Mouse (Mus musculus) embryonic facial prominence, embryonic 10.5 days (tissue): ENCODE data around the gene Ikzf3. TPM values are rescaled to one million over a fixed set of nuclear protein-coding genes. Genes with fewer than 3 reads are reported as not detected.

Experiments
- DNase-seq: peaks from one replicate; pipeline ENCODE4 v3.0.0-alpha.2; 2017; ENCODE audit warnings: low spot score
- H3K27ac ChIP-seq: fragments of 300-500 bp; sonication (generic); replicated peaks from 2 replicates; pipeline ENCODE4 v1.5.1; 2016; ENCODE audit warnings: mild to moderate bottlenecking
- H3K27me3 ChIP-seq: fragments of 300-500 bp; sonication (generic); replicated peaks from 2 replicates; pipeline ENCODE4 v1.6.1; 2016; ENCODE audit warnings: low read depth, mild to moderate bottlenecking; ENCODE audit not compliant: poor library complexity, severe bottlenecking
- H3K36me3 ChIP-seq: fragments of 300-500 bp; sonication (generic); replicated peaks from 2 replicates; pipeline ENCODE4 v1.6.1; 2016; ENCODE audit warnings: mild to moderate bottlenecking, moderate library complexity
- H3K4me1 ChIP-seq: fragments of 300-500 bp; sonication (generic); 2 replicates; pipeline ENCODE4 v1.6.1; 2016
- H3K4me3 ChIP-seq: fragments of 300-500 bp; sonication (generic); 2 replicates; pipeline ENCODE4 v1.5.1; 2016; ENCODE audit warnings: mild to moderate bottlenecking, moderate library complexity
- H3K9me3 ChIP-seq: fragments of 300-500 bp; sonication (generic); 2 replicates; pipeline ENCODE4 v1.6.1; 2016; ENCODE audit warnings: mild to moderate bottlenecking
- WGBS: fragments of 180-500 bp; shearing (Covaris S2); methylation state at CpG from one replicate; pipeline ENCODE4 v1.1.7; 2016; 5-methylcytosine and 5-hydroxymethylcytosine counted together
- polyA plus RNA-seq: library from polyadenylated mRNA; unstranded; fragments of >200 nt; fragmentation: Nextera tagmentation; extraction: Ambion mirVana; gene quantifications from 2 replicates; pipeline ENCODE4 v1.2.1, GENCODE M21; 2016

Gene Ikzf3
- polyA plus RNA-seq, 1 experiment from 2014 or later, result 0.05 TPM

DNA sequence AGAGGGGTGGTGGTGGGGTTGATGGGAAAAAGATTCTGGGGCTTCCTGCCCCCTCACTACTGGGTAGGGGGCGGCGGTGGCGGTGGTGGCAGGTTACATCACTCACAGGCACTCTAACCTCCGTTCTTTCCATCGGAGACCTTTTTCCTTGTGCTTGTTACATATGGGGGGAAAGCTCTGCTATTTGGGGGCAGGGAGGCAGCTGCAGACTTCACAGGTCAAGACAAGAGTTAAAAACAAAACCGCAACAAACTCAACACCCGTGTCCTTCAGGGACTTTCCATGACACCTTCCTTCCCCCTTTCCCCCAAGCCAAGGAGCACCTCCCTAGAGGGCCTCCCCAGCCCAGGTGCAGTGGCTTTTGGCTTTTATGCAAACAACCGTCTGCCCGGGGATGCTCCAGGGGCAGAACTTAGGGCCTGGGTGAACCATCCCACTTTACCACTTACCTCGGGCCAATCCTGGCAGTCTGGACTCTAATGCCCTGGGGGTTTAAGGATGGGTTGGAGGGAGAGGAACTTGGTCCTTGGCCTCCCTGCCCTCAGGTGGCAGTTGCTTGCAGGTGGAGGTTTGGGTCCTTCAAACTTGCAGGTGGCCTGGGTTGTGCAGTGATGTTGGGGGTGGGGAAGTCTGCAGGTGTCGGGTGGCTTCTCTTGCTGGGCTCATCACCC lies 86.6 kb downstream of the Ikzf3 start:
- Histone ChIP-seq H3K4me1 (peaks cover 27% of the 10 kb centered on the region), H3K4me3 (no peak overlapping the region), H3K27me3 (peaks cover 74% of the 10 kb centered on the region), H3K27ac (no peak overlapping the region), H3K9me3 (no peaks in the 10 kb centered on the region), H3K36me3 (peaks cover 14% of the 10 kb centered on the region)
- no peak for DNase-seq
- 14% methylated on average over 11 of the region's 11 CpGs for WGBS

DNA sequence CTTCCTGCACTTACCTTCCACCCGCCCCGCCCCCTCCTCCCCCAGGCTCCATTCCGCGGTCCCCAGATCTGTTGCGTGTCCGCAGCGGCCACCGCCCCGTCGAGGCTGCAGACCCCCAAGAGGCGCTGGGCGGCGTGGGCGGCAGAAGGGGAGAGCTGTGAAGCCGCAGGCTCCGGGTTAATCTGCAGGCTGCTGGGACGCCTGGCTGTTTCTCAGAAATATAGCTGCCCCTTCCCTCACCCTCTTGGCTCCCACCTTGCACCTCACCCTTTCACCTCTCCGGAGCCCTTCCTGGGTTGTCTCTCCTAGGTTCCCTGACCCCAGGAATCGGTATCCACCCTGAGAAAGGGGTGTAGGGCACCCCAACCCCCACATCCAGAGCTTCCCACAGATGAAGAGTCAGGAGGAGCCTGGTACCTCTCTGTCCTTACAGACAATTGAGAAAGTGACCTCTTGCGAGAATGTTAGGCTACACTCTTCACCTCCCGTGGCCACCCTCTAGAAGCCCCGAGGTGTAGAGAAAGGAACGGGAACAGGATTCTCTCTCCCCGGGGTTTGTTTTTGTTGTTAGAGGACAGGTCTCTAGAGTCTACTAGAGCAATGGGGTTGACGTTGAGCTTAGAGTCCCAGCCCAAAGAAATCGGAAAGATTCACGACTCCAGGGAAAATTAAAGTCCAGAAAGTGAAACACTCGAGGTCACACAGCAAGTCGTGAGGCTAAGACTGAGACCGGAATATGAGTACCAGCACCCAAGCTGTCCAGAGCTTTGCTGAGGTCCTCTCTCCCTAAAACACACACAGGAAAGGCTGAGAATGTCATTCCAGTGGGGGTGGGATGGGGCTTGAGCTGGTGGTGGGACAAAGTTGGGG lies 87.5 kb downstream of the Ikzf3 start:
- WGBS, result 3% methylated on average over 30 of the region's 30 CpGs
- Histone ChIP-seq H3K4me3 (peak overlapping the region; percentile 66), H3K9me3 (no peaks in the 10 kb centered on the region), H3K36me3 (peaks cover 23% of the 10 kb centered on the region), H3K27me3 (peaks cover 75% of the 10 kb centered on the region), H3K4me1 (peaks cover 27% of the 10 kb centered on the region), H3K27ac (peak overlapping the region; percentile 82)
- DNase-seq, result no peak

DNA sequence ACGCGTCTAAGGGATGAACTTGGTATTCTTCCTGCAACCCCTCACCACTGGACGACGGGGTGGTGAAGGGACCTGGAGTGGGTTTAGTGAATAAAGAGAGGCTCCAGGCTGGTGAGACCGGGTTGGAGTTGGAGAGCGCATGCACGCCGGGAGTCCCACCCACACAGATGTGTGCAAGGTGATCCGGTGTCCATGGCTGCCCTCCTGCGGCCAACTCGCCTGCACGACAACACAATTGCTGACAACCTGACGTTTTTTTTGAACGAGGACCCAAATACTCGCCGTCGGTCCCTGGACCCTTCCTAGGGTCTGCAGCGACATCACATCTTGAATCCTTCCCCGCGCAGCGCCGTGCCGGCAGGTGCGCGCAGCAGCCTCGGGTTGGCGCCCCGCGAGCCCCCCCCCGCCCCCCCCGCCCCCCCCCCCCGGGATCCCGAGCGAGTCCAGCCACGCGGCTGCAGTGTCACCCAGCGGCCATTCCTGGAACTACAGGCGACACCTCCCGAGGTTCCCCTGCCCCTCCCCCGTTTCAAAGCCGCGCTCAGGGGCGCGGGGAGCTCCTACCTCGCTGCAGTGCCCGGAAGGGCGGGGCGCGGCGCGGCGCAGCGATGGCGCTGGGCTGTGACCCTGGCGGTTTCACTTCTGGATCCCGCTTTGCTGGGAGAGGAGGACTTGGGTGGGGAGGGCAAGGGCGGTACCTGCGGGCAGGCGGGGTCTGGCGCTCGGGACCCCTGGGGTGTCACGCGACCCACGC lies 88.3 kb downstream of the Ikzf3 start:
- H3K4me1 ChIP-seq, result peaks cover 27% of the 10 kb centered on the region
- H3K27me3 ChIP-seq, result peaks cover 72% of the 10 kb centered on the region
- peak overlapping the region; percentile 66 for H3K4me3 ChIP-seq
- peak overlapping the region; percentile 82 for H3K27ac ChIP-seq
- H3K9me3 ChIP-seq, result no peaks in the 10 kb centered on the region
- under 1% methylated on average over 63 of the region's 64 CpGs for WGBS
- H3K36me3 ChIP-seq, result peaks cover 24% of the 10 kb centered on the region
- peak; percentile 90 for DNase-seq

DNA sequence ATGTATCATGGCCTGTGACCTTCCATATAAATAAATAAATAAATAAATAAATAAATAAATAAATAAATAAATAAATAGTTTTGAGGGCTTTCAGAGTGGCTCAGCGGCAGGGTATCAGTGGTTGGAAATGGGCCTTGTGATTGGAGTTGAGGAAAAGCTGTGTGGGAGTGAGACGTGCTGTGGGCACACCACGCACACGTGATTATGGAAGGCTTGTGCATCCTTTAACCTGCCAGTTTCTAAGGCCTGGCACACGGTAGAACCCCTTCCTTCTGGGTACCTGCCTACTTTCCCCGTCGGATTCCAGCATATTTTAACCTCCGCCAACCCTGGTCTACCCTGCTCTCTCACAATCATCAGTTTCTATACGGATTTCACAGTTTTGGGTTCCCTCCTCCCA lies 88.9 kb downstream of the Ikzf3 start:
- Histone ChIP-seq H3K4me3 (peak overlapping the region; percentile 66), H3K9me3 (no peaks in the 10 kb centered on the region), H3K36me3 (peaks cover 27% of the 10 kb centered on the region), H3K27ac (peak overlapping the region; percentile 82), H3K27me3 (peaks cover 72% of the 10 kb centered on the region), H3K4me1 (peaks cover 27% of the 10 kb centered on the region)
- no peak for DNase-seq
- 21% methylated on average over 9 of the region's 9 CpGs for WGBS

DNA sequence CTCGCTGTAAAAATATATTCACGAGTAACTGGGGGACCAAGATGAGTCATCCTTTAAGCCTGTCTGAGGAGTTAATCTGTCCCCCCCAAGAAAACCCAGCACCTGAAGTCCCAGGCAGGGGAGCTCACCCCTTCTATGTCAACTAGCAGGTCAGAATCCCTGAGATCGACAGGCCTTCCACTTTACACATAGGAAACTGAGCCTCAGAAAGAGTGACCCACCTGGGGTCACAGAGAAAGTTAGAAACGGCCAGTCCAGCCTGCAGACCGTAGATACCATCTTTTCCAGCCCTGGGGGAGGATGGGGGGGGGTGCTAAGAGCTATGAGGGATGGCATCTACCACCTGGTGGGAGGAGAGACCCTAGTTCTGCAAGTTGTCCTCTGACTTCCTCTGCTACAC lies 89.3 kb downstream of the Ikzf3 start:
- Histone ChIP-seq H3K27ac (no peak overlapping the region), H3K36me3 (peaks cover 28% of the 10 kb centered on the region), H3K27me3 (peaks cover 72% of the 10 kb centered on the region), H3K9me3 (no peaks in the 10 kb centered on the region), H3K4me3 (no peak overlapping the region), H3K4me1 (peaks cover 27% of the 10 kb centered on the region)
- no peak for DNase-seq
- 80% methylated on average over 5 of the region's 5 CpGs for WGBS

DNA sequence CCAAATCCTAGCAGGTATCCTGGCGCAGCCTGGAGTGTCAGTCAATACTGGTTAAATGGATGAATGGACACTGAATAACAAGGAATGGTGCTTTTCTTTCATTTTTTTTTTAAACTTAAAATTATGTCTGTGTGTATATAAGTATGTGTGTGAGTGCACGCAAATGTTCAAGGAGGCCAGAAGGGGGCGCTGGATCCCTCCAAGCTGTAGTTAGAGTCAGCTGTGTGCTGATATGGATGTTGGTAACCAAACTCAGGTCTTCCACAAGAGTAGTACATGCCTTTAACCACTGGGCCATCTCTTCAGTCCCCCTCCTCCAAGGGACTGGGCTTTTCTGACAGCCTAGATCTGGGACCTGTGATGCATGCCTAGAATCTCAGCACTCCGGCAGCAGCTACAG lies 90.3 kb downstream of the Ikzf3 start:
- WGBS, result 82% methylated on average over 4 of the region's 4 CpGs
- peaks cover 72% of the 10 kb centered on the region for H3K27me3 ChIP-seq
- H3K36me3 ChIP-seq, result peaks cover 31% of the 10 kb centered on the region
- no peak overlapping the region for H3K4me3 ChIP-seq
- H3K9me3 ChIP-seq, result no peaks in the 10 kb centered on the region
- peaks cover 27% of the 10 kb centered on the region for H3K4me1 ChIP-seq
- H3K27ac ChIP-seq, result no peak overlapping the region
- no peak for DNase-seq

DNA sequence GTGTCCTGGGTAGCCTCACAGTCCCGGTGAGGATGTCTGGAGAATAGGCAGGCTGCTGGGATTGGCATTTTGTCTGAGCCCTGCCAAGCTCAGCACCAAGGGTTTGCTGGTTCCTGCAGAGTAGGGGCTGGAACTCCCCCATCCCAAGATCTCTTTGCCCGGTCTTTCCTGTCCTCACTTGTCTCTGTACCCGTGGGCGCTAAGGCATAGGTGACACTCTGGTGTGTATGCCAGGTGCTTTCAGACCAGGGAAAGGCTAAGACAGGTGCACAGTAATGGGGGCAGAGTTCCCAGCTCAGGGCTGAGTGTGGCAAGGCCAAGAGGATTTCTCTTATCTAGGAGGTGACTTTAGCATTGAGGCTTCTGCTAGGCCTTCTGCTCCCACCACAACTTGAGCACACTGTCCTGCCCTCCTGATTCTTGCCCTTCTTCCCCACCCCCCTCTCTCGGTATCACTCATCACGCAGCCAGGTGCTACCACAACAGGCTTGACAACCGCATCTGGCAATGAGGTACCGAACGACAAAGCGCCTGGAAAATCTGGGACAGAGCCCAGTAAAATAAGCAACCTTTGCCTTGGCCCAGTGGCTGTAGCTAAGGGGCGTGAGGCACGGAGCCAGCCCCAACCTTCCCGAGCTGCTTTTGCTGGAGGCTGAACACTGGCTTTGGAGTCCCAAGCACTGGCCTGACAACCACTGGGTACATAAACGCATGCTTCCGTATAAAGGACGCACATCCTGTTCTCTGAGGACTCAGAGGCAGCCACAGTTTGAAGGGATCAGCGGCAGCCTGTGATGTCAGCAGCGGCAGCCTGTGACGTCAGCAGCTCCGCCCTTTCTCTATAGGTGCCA lies 95.7 kb downstream of the Ikzf3 start:
- Histone ChIP-seq H3K9me3 (no peaks in the 10 kb centered on the region), H3K27ac (no peak overlapping the region), H3K27me3 (peaks cover 89% of the 10 kb centered on the region), H3K36me3 (peaks cover 26% of the 10 kb centered on the region), H3K4me3 (no peak overlapping the region), H3K4me1 (peaks cover 37% of the 10 kb centered on the region)
- no peak for DNase-seq
- 84% methylated on average over 20 of the region's 20 CpGs for WGBS

DNA sequence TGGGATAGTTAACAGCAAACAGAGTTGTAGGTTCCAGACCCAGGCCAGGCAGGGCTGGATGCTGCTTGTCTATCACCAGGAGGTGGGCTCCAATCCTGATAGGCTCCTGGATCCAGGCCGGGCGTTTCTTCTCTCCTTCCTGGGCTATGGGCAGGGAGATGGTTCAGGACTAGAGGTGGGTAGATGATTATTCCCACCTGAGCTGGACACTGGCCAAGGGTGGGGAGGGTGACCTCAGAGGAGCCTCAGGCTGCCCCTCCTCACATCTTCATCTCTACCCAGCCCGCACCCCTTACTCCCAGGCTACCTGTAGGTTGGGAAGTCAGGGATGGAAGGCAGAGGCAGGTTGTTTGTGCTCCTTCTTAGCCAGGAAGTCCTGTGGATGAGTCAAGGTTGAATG lies 96.4 kb downstream of the Ikzf3 start:
- DNase-seq, result no peak
- 79% methylated on average over 3 of the region's 3 CpGs for WGBS
- Histone ChIP-seq H3K9me3 (no peaks in the 10 kb centered on the region), H3K4me3 (no peak overlapping the region), H3K36me3 (peaks cover 19% of the 10 kb centered on the region), H3K4me1 (peaks cover 38% of the 10 kb centered on the region), H3K27me3 (peaks cover 89% of the 10 kb centered on the region), H3K27ac (no peak overlapping the region)

DNA sequence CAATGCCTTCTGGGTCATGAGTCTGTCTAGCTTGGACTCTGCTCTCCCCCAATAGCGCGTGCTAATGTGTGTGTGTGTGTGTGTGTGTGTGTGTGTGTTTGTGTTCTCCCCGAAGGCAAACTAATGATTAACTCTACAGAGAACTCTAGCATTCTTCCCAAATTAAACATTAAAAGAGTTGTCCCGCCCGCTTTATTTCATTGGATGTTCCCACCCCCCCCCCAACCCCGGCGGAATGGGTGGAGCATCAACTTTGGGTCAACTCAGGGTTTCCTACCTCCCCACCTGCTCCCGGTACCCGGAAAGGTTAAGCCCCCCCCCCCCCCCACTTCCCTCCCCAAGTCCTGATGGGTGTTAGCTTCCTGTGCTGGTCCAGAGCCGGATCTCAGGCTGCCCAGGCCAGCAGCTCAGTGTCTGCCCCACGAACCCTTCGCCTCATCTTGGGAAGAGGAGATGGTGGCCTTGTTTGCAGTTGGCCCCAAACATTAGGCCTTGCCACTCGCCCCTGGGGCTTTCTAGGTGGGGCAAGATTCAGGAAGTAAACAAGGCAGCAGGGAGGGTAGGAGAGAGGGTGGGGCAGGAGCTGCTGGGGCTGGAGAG lies 97.5 kb downstream of the Ikzf3 start:
- Histone ChIP-seq H3K4me1 (peaks cover 38% of the 10 kb centered on the region), H3K36me3 (peaks cover 8% of the 10 kb centered on the region; the same call in 1 of the 2 replicates), H3K27ac (no peak overlapping the region; the same call in 1 of the 2 replicates), H3K27me3 (peaks cover 84% of the 10 kb centered on the region), H3K4me3 (peak overlapping the region; percentile 50), H3K9me3 (no peaks in the 10 kb centered on the region)
- WGBS, result 34% methylated on average over 13 of the region's 13 CpGs
- DNase-seq, result no peak

DNA sequence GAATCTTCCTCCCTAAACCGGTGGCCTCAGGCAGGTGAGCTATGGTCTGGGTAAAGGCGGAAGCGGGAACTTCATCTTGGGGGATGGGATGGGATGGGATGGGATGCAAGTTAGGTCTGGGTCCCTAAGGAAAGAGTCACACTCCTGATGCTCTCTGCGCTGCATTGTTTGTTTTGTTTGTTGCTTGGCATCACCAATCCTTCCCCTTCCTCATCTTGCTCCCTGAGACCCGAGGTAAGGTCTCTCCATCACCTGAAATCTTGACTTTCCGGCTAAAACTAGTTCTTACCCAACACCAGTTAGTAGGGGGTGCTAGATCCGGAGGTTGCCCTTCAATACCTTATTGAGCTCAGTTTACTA lies 98.4 kb downstream of the Ikzf3 start:
- no peaks in the 10 kb centered on the region for H3K9me3 ChIP-seq
- peaks cover 83% of the 10 kb centered on the region for H3K27me3 ChIP-seq
- H3K4me3 ChIP-seq, result peak overlapping the region; percentile 50
- peak overlapping the region; percentile 81 for H3K27ac ChIP-seq
- H3K36me3 ChIP-seq, result 0 out of 2 replicates have a peak, but pooled peaks cover 7% of the 10 kb centered on the region
- no peak for DNase-seq
- peaks cover 38% of the 10 kb centered on the region for H3K4me1 ChIP-seq
- 10% methylated on average over 7 of the region's 7 CpGs for WGBS

DNA sequence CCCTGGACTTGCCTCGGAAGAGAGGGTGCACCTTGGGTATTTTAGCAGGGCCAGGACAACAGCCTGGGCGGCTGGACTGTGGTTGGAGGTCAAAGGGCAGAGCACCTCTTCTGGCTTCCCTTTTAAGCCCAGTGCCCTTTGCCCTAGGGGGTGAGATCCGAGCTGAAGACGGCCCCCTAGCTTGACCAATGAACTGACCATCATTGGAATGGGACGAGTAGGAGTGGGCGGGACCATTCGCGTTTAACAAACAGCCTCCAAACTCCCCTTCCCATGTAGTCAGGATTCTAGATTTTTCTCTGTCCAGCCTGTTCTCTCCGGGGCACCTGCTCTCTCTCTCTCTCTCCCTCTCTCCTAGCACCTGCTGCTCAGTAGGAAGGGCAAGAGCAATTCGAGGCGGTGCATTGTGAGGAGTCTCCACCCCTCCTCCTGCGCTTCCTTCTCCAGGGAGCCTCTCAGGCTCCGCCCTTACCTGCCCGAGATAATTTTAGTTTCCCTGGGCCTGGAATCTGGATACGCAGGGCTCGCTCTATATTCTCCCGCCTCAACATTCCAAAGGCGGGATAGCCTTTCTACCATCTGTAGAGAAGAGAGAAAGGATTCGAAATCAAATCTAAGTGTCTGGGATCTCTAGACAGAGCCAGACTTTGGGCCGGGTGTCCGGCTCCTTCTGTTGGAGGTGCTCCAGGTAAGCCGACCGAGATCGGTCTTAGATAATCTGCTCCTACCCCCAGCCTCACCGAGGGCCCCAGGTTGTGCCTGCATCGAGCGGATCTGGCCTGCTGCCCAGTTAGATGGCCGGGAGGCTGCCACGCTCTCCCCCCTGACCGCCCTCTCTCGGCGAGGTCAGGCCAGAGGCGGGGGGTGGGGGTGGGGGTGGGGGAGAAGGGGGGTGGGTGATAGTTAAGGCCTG lies 99.0 kb downstream of the Ikzf3 start:
- H3K4me1 ChIP-seq, result peaks cover 38% of the 10 kb centered on the region
- H3K27ac ChIP-seq, result peak overlapping the region; percentile 81
- DNase-seq, result peak; percentile 48
- 0 out of 2 replicates have a peak, but pooled peaks cover 4% of the 10 kb centered on the region for H3K36me3 ChIP-seq
- peaks cover 77% of the 10 kb centered on the region for H3K27me3 ChIP-seq
- WGBS, result 1% methylated on average over 33 of the region's 33 CpGs
- H3K9me3 ChIP-seq, result no peaks in the 10 kb centered on the region
- peak overlapping the region; percentile 50 for H3K4me3 ChIP-seq
